Mouse (Mus musculus) intestine, postnatal 0 days (tissue): ENCODE data around the gene Csdc2. TPM values are rescaled to one million over a fixed set of nuclear protein-coding genes. Genes with fewer than 3 reads are reported as not detected.

Source experiments
- ATAC-seq: fragments of 200-750 bp; cut with Nextera tagmentation; 2 replicates; pipeline ENCODE4 v1.8.0; 2017; ENCODE audit warnings: mild to moderate bottlenecking, moderate TSS enrichment, moderate library complexity
- H3K27ac ChIP-seq: fragments of 300-500 bp; sonication (generic); 2 replicates; pipeline ENCODE4 v1.5.1; 2014; ENCODE audit warnings: mild to moderate bottlenecking, low read depth, low read length, moderate library complexity
- H3K27me3 ChIP-seq: fragments of 300-500 bp; sonication (generic); replicated peaks from 2 replicates; pipeline ENCODE4 v1.6.1; 2014; ENCODE audit warnings: low read length, mixed read lengths; ENCODE audit not compliant: control insufficient read depth, insufficient read depth
- H3K36me3 ChIP-seq: fragments of 300-500 bp; sonication (generic); 2 replicates; pipeline ENCODE4 v1.6.1; 2014; ENCODE audit warnings: mild to moderate bottlenecking, moderate library complexity; ENCODE audit not compliant: control insufficient read depth, insufficient read depth
- H3K4me1 ChIP-seq: fragments of 300-500 bp; sonication (generic); replicated peaks from 2 replicates; pipeline ENCODE4 v1.6.1; 2014; ENCODE audit warnings: antibody characterized with exemption, low read length, mixed read lengths; ENCODE audit not compliant: control insufficient read depth, insufficient read depth
- H3K4me2 ChIP-seq: fragments of 300-500 bp; sonication (generic); replicated peaks from 2 replicates; pipeline ENCODE4 v1.6.1; 2014; ENCODE audit warnings: low read depth, mild to moderate bottlenecking, moderate library complexity
- H3K4me3 ChIP-seq: fragments of 300-500 bp; sonication (generic); 2 replicates; pipeline ENCODE4 v1.5.1; 2014; ENCODE audit warnings: low read depth, low read length
- H3K9ac ChIP-seq: fragments of 300-500 bp; sonication (generic); 2 replicates; pipeline ENCODE4 v1.6.1; 2014; ENCODE audit warnings: mild to moderate bottlenecking, low read depth, low read length
- H3K9me3 ChIP-seq: fragments of 300-500 bp; sonication (generic); 2 replicates; pipeline ENCODE4 v1.6.1; 2016; ENCODE audit warnings: mixed run types; ENCODE audit not compliant: control insufficient read depth
- CTCF ChIP-seq: sonication (generic); IDR thresholded peaks from 2 replicates; pipeline ENCODE4 v1.5.1; 2016; ENCODE audit warnings: low read depth, mild to moderate bottlenecking, control low read depth, antibody characterized with exemption, moderate library complexity
- WGBS: fragments of 180-500 bp; shearing (Covaris S2); extraction: QIAGEN DNeasy Blood & Tissue Kit; methylation state at CpG from one replicate; pipeline ENCODE4 v1.1.7; 2014; 5-methylcytosine and 5-hydroxymethylcytosine counted together
- polyA plus RNA-seq: library from polyadenylated mRNA; unstranded; fragments of >200 nt; fragmentation: Nextera tagmentation; extraction: Ambion mirVana; gene quantifications from 2 replicates; pipeline ENCODE4 v1.2.1, GENCODE M21; 2015

Gene Csdc2
- polyA plus RNA-seq, 1 experiment from 2014 or later, result 4.9 TPM

DNA sequence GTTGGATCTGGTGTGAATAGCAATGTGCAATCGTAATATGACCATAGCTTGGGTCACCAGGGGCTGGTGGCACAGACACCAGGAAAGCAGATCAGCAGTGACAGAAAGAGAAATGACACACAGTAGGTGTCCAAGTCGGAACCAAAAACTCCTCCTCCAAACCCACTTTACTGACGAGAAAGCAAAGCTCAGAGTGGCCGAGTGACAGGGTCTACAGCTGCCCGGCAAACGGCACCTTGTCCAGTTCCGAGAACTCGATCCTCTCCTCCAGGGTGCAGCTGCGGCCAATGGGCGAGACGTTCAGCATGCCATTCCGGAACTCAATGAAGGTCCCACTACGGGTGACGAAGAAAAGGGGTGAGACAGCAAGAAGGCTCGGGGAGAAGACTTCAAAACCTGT lies 18.9 kb downstream of the Csdc2 start:
- ATAC-seq, result no peak

DNA sequence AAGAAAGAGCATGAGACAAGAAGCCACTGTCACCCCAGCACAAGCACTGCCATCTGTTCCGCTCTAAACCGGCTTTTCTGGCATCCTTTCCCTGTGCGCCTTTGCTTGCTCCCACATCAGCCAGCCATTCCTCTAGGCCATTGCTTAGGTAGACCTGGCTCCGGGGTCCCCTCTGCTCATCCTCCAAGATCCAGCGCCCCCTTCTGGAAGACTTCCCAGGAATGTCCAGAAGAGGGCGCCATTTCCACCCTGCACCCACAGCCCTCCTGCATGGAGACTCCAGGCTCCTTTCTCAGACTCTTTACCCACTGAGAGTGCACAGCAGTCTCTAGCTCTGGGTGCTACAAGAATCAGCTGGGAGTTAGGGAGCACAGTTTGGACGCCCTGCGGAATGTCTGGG lies 19.9 kb downstream of the Csdc2 start:
- H3K4me2 ChIP-seq, result no peak overlapping the region
- no peaks in the 10 kb centered on the region for H3K4me1 ChIP-seq
- H3K27me3 ChIP-seq, result no peaks in the 10 kb centered on the region
- no peaks in the 10 kb centered on the region for H3K9me3 ChIP-seq
- no peak for ATAC-seq
- H3K4me3 ChIP-seq, result no peak overlapping the region
- peaks cover 7% of the 10 kb centered on the region; the same call in 1 of the 2 replicates for H3K36me3 ChIP-seq
- WGBS, result 60% methylated on average over 8 of the region's 8 CpGs
- TF ChIP-seq CTCF, result peak; percentile 92
- no peak overlapping the region for H3K27ac ChIP-seq
- H3K9ac ChIP-seq, result no peak overlapping the region

More for the DNA sequence above, 18.9 kb downstream of the Csdc2 start:
- Histone ChIP-seq H3K9ac (no peak overlapping the region), H3K9me3 (no peaks in the 10 kb centered on the region), H3K4me3 (no peak overlapping the region), H3K27ac (no peak overlapping the region), H3K36me3 (peaks cover 12% of the 10 kb centered on the region; the same call in 1 of the 2 replicates), H3K4me2 (no peak overlapping the region), H3K27me3 (no peaks in the 10 kb centered on the region), H3K4me1 (no peaks in the 10 kb centered on the region)
- TF ChIP-seq CTCF, result no peak
- WGBS, result 96% methylated on average over 15 of the region's 15 CpGs

DNA sequence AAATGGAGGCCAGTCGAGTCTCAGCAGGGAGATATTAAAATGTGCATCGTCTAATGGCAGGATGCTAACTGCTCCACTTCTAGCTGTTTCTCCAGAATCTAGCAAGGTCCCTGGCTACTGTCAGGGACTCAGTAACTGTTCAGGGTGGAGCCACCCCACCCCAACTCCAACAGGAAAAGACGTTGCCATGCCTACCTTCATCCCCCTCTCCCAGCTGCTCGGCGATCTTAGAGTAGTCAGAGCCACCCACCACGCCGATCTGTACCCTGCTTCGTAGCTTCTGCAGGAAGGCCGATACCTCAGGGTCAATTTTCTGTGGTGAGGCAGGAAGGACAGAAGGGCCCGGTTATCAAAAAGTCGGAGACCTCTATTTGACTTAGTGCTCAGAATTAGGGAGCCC lies 21.0 kb downstream of the Csdc2 start:
- WGBS, result 86% methylated on average over 11 of the region's 11 CpGs
- no peak overlapping the region for H3K4me2 ChIP-seq
- TF ChIP-seq CTCF, result no peak
- no peak for ATAC-seq
- no peak overlapping the region for H3K4me3 ChIP-seq
- H3K27ac ChIP-seq, result no peak overlapping the region
- peaks cover 5% of the 10 kb centered on the region; the same call in 1 of the 2 replicates for H3K36me3 ChIP-seq
- H3K9ac ChIP-seq, result no peak overlapping the region
- no peaks in the 10 kb centered on the region for H3K27me3 ChIP-seq
- H3K9me3 ChIP-seq, result no peaks in the 10 kb centered on the region
- no peaks in the 10 kb centered on the region for H3K4me1 ChIP-seq

DNA sequence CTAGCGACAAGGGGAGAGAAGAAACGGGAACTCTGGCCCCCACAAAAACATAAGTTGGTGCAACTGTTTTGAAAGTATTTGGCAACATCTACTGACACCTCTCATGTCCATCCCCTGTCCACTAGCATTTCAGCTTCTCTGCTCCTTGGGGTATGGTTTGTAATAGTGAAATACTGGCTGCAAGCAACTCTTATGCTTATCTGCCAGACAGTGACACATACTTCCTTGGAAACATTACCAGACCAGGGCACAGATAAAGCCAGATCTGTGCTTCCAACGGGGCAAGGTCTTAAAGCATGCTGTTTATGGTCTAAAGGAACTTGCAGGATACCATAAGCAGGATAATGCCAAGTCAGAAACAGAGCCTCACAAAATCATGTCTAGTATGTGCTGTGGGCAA lies 22.3 kb downstream of the Csdc2 start:
- no peak for TF ChIP-seq CTCF
- H3K4me1 ChIP-seq, result no peaks in the 10 kb centered on the region
- ATAC-seq, result no peak
- no peak overlapping the region for H3K4me3 ChIP-seq
- no peaks in the 10 kb centered on the region for H3K9me3 ChIP-seq
- no peak overlapping the region for H3K27ac ChIP-seq
- H3K4me2 ChIP-seq, result no peak overlapping the region
- no peak overlapping the region for H3K9ac ChIP-seq
- WGBS, result 93% methylated on average over 3 of the region's 3 CpGs
- H3K36me3 ChIP-seq, result peaks cover 5% of the 10 kb centered on the region; the same call in 1 of the 2 replicates
- no peaks in the 10 kb centered on the region for H3K27me3 ChIP-seq

DNA sequence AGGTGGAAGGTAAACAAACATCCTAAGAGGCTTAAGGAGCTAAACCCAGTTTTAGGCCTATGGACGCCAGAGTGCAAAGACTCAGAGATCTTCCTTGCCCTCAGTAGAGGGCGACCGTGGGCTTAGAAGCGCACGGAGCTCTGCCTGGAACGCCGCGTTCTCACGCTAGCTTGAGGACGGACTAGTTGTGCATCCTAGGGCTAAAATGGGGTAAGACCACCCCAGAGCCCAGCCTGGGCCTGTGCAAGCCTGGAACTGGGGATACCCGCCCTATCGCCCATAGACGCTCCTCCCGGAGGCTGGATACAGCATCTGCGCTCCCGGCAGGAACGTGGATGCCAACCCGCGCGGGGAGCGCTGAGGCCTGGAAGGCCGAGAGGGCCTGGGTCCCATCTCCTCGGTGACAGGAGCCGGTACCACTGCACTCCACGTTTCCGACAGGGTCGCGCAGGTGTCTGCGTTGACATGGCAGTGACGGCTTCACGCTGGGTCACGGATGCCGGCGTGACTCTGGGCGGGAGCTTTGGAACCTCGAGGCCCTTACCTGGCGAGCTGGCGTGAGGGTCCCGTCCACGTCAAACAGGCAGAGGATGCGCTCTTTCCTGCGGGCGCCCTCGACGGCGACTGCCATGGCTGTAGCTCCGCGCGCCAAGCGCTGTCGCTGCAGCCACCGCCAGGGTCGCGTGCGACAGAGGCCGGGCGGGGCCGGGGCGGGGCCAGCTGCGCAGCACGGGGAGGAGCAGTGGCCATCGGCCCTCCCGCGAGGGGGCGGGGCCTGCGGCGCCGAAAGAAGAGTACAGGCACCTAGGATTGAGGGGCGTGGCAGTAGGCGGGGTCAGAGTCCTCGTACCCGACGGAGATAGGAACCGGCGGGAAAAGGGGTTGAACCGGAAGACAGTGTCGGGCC lies 23.9 kb downstream of the Csdc2 start, which contains the start of gene Pmm1:
Gene Pmm1 (minus strand): TSS at position 760 of the 907 bp plus-strand sequence.
- H3K4me2 ChIP-seq, result peak within 1 kb of the TSS; percentile 79
- WGBS, result under 1% methylated on average over 77 of the region's 77 CpGs
- no peaks in the 10 kb centered on the region for H3K27me3 ChIP-seq
- H3K4me1 ChIP-seq, result no peaks in the 10 kb centered on the region
- peak within 1 kb of the TSS; percentile 55 for H3K9ac ChIP-seq
- peaks cover under 1% of the 10 kb centered on the region; the same call in 1 of the 2 replicates for H3K36me3 ChIP-seq
- TF ChIP-seq CTCF, result peak; percentile 90
- peak within 1 kb of the TSS; percentile 62 for H3K27ac ChIP-seq
- peak within 1 kb of the TSS; percentile 59 for H3K4me3 ChIP-seq
- ATAC-seq, result peak; percentile 95
- no peaks in the 10 kb centered on the region for H3K9me3 ChIP-seq

DNA sequence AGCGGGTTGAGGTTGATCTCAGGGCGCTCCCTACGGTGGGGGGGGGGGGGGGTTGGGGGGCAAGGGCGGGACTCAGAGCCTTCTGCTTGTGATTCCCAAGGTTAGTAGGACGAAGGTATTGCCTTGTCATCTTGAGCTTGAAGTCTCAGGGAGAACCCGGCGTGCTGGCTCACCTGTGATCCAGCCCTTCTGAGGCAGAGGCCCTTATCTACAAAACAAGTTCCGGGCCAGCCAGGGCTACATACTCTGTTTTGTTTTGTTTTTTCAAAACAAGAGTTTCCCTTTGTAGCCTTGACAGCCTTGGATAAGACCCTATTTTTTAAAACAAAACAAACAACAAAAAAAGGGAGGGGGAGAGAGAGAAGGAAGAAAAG lies 24.5 kb downstream of the Csdc2 start:
- no peaks in the 10 kb centered on the region; the same call in 1 of the 2 replicates for H3K36me3 ChIP-seq
- no peak for TF ChIP-seq CTCF
- peak overlapping the region; percentile 79 for H3K4me2 ChIP-seq
- H3K27ac ChIP-seq, result peak overlapping the region; percentile 11; the same call in 1 of the 2 replicates
- peak overlapping the region; percentile 59 for H3K4me3 ChIP-seq
- H3K27me3 ChIP-seq, result no peaks in the 10 kb centered on the region
- H3K9me3 ChIP-seq, result no peaks in the 10 kb centered on the region
- no peak overlapping the region for H3K9ac ChIP-seq
- 2% methylated on average over 6 of the region's 8 CpGs for WGBS
- H3K4me1 ChIP-seq, result no peaks in the 10 kb centered on the region
- ATAC-seq, result no peak
